Comparison of ENCODE assay signal across 9 mouse cellular contexts in genomic region chr11:68623871-68624258, GRCm38 (mm10). TPM values are rescaled to one million over a fixed set of nuclear protein-coding genes. Genes with fewer than 3 reads are reported as not detected.
A peak's percentile ranks its signal among the peaks of the same experiment; 100 is the strongest.
DNase-seq lines count a peak whose midpoint lies in the region; ATAC-seq lines count a peak whose summit lies in the region.
"Had no signal": no experiment of that assay in that cellular context is flagged by ENCODE, and none has a peak within 500 bp of the region (broad histone marks: within the 10 kb centered on the region; RNA-seq: fewer than 3 reads in every experiment).

No protein-coding gene starts in this region.

- H3K9ac ChIP-seq in heart, embryonic 13.5 days, result peak overlapping the region; percentile 79
- H3K9ac ChIP-seq in embryonic facial prominence, embryonic 13.5 days, result no peak overlapping the region
- H3K9ac ChIP-seq in hindbrain, embryonic 15.5 days, result peak overlapping the region; percentile 38
- peak overlapping the region; percentile 37; the same call in 1 of the 2 replicates for H3K9ac ChIP-seq in midbrain, embryonic 14.5 days (replicated peaks; ENCODE audit: low read length)

- H3K36me3 ChIP-seq in heart, embryonic 13.5 days, result no peaks in the 10 kb centered on the region; the same call in 1 of the 2 replicates
- H3K36me3 ChIP-seq in embryonic facial prominence, embryonic 13.5 days, result no peaks in the 10 kb centered on the region
- H3K36me3 ChIP-seq in hindbrain, embryonic 15.5 days, result no peaks in the 10 kb centered on the region
- no peaks in the 10 kb centered on the region for H3K36me3 ChIP-seq in midbrain, embryonic 14.5 days (ENCODE audit: control insufficient read depth, insufficient read depth, low read length)

- no peak for ATAC-seq in heart, embryonic 13.5 days (ENCODE audit: extremely low read depth, insufficient number of reproducible peaks, low FRiP score, low TSS enrichment)
- ATAC-seq in embryonic facial prominence, embryonic 13.5 days (ENCODE audit: insufficient number of reproducible peaks, insufficient read depth, low FRiP score, low TSS enrichment, low read depth), result no peak
- ATAC-seq in hindbrain, embryonic 15.5 days (ENCODE audit: low FRiP score, low read depth), result no peak
- ATAC-seq in midbrain, embryonic 14.5 days (ENCODE audit: low FRiP score, low TSS enrichment), result no peak

- no peaks in the 10 kb centered on the region for H3K27me3 ChIP-seq in heart, embryonic 13.5 days (replicated peaks)
- H3K27me3 ChIP-seq in embryonic facial prominence, embryonic 13.5 days, result no peaks in the 10 kb centered on the region
- no peaks in the 10 kb centered on the region for H3K27me3 ChIP-seq in hindbrain, embryonic 15.5 days
- H3K27me3 ChIP-seq in midbrain, embryonic 14.5 days (ENCODE audit: control insufficient read depth, insufficient read depth, low read length), result no peaks in the 10 kb centered on the region

- no peaks in the 10 kb centered on the region for H3K9me3 ChIP-seq in heart, embryonic 13.5 days
- H3K9me3 ChIP-seq in embryonic facial prominence, embryonic 13.5 days, result no peaks in the 10 kb centered on the region
- H3K9me3 ChIP-seq in hindbrain, embryonic 15.5 days, result no peaks in the 10 kb centered on the region
- no peaks in the 10 kb centered on the region for H3K9me3 ChIP-seq in midbrain, embryonic 14.5 days (ENCODE audit: control insufficient read depth, low read length)

- H3K27ac ChIP-seq in heart, embryonic 13.5 days (replicated peaks), result peak overlapping the region; percentile 91
- peak overlapping the region; percentile 62 for H3K27ac ChIP-seq in embryonic facial prominence, embryonic 13.5 days
- H3K27ac ChIP-seq in hindbrain, embryonic 15.5 days (replicated peaks), result 0 out of 2 replicates have a peak overlapping the region, but pooled peaks have one; percentile 7
- H3K27ac ChIP-seq in midbrain, embryonic 14.5 days (replicated peaks; ENCODE audit: low read depth, low read length), result no peak overlapping the region

- intact Hi-C loops in heart, postnatal 36 days (cut with DNase I), result no loop called here

- peak overlapping the region; percentile 66 for H3K4me2 ChIP-seq in heart, embryonic 13.5 days
- peak overlapping the region; percentile 58 for H3K4me2 ChIP-seq in embryonic facial prominence, embryonic 13.5 days
- peak overlapping the region; percentile 64 for H3K4me2 ChIP-seq in hindbrain, embryonic 15.5 days
- H3K4me2 ChIP-seq in midbrain, embryonic 14.5 days (ENCODE audit: low read length), result peak overlapping the region; percentile 59

- no peak for DNase-seq in heart, postnatal 36 days
- peak; percentile 6 for DNase-seq in midbrain, embryonic 14.5 days
- no peak for DNase-seq in retina, embryonic 14.5 days (ENCODE audit: low spot score)
- DNase-seq in right cerebral cortex, adult 2 months (ENCODE audit: low spot score in 2 of 2), result no peak
- DNase-seq in thymus, postnatal 0 days (ENCODE audit: low spot score), result no peak
- DNase-seq: gastrocnemius, postnatal 36 days had no signal

- 10% methylated on average over 5 of the region's 5 CpGs for WGBS in heart, embryonic 13.5 days
- WGBS in embryonic facial prominence, embryonic 13.5 days, result 6% methylated on average over 5 of the region's 5 CpGs
- 9% methylated on average over 5 of the region's 5 CpGs for WGBS in hindbrain, embryonic 15.5 days
- 4% methylated on average over 5 of the region's 5 CpGs for WGBS in midbrain, embryonic 14.5 days

- H3K4me3 ChIP-seq in heart, embryonic 13.5 days, result peak overlapping the region; percentile 48
- peak overlapping the region; percentile 33 for H3K4me3 ChIP-seq in embryonic facial prominence, embryonic 13.5 days
- H3K4me3 ChIP-seq in hindbrain, embryonic 15.5 days, result peak overlapping the region; percentile 39
- peak overlapping the region; percentile 25 for H3K4me3 ChIP-seq in midbrain, embryonic 14.5 days (replicated peaks; ENCODE audit: low read depth, low read length)

- H3K4me1 ChIP-seq in heart, embryonic 13.5 days, result peaks cover 29% of the 10 kb centered on the region
- H3K4me1 ChIP-seq in embryonic facial prominence, embryonic 13.5 days, result peaks cover 23% of the 10 kb centered on the region
- H3K4me1 ChIP-seq in hindbrain, embryonic 15.5 days (replicated peaks), result peaks cover 11% of the 10 kb centered on the region
- peaks cover 10% of the 10 kb centered on the region; the same call in 1 of the 2 replicates for H3K4me1 ChIP-seq in midbrain, embryonic 14.5 days (ENCODE audit: control insufficient read depth, insufficient read depth, low read length)

RNA-seq across cellular contexts. Expression of gene Ccdc42, which starts 37.0 kb away (rescaled TPM):
- polyA plus RNA-seq in heart, embryonic 13.5 days (2015; fragmentation: Nextera tagmentation; extraction: Ambion mirVana), result 1.6 and 1.7 TPM in 2 replicates
- not detected for total RNA-seq in heart, postnatal 36 days (2021)
- 0.26 TPM in 1 of 2 replicates, not detected in the other for polyA plus RNA-seq in embryonic facial prominence, embryonic 13.5 days (2015; fragmentation: Nextera tagmentation; extraction: Ambion mirVana)
- polyA plus RNA-seq in hindbrain, embryonic 15.5 days (2015; fragmentation: Nextera tagmentation; extraction: Ambion mirVana), result 0.17 and 0.25 TPM in 2 replicates
- polyA plus RNA-seq in midbrain, embryonic 14.5 days (2014; fragmentation: Nextera tagmentation; extraction: Ambion mirVana), result 0.36 TPM in 1 of 2 replicates, not detected in the other
- 0.21 and 0.45 TPM in 2 replicates for polyA plus RNA-seq in thymus, postnatal 0 days (2015; fragmentation: Nextera tagmentation; extraction: Ambion mirVana)
- total RNA-seq: gastrocnemius, postnatal 36 days had no signal
